In the genomic region with DNA sequence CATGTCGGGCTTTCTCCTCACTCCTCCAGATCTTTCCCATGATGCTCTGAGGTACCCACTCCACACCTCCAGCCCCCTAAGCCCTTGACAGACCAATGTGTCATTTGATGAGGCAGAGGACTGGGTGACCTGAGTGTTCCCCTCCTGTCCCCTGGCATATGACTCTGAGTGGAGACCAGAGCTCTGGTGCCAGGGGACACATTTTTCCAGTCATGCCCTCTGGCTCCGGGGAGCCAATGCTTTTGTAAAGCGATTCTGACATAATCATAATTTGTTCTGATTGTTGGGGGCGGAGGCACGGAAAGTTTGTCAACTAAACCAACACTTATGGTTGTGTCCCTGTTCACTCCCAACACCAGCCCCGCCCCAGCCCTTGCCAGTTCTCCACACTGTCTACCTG, we compare ENCODE assay signal across 25 mouse cellular contexts. TPM values are rescaled to one million over a fixed set of nuclear protein-coding genes. Genes with fewer than 3 reads are reported as not detected.
"Had no signal": no experiment of that assay in that cellular context is flagged by ENCODE, and none has a peak within 500 bp of the region (broad histone marks: within the 10 kb centered on the region; RNA-seq: fewer than 3 reads in every experiment).

No protein-coding gene starts in this region.

- H3K36me3 ChIP-seq: limb, embryonic 13.5 days; midbrain, embryonic 10.5 days; midbrain, embryonic 15.5 days had no signal

- ATAC-seq: midbrain, embryonic 15.5 days had no signal

- H3K9ac ChIP-seq: limb, embryonic 13.5 days; liver, embryonic 14.5 days; midbrain, embryonic 15.5 days had no signal

- DNase-seq: kidney, postnatal 10 days; kidney, postnatal 4 days; left cerebral cortex, postnatal 4 days; lung, adult 18-20 months; lung, postnatal 4 days; right cerebral cortex, adult 18-20 months; right cerebral cortex, postnatal 25 days; spleen, adult 18-20 months; thymus, adult 18-20 months; thymus, postnatal 14 days had no signal

- H3K4me2 ChIP-seq: limb, embryonic 13.5 days; midbrain, embryonic 15.5 days had no signal

- H3K27ac ChIP-seq: layer of hippocampus, adult 2 months; limb, embryonic 13.5 days; liver, embryonic 14.5 days; midbrain, embryonic 10.5 days; midbrain, embryonic 15.5 days had no signal

- H3K4me3 ChIP-seq: layer of hippocampus, adult 2 months; limb, embryonic 13.5 days; midbrain, embryonic 10.5 days; midbrain, embryonic 15.5 days had no signal

- H3K9me3 ChIP-seq: limb, embryonic 13.5 days; midbrain, embryonic 10.5 days; midbrain, embryonic 15.5 days had no signal

RNA-seq across cellular contexts. Expression of a gene that starts 4.6 kb away (rescaled TPM):
- polyA plus RNA-seq: limb, embryonic 13.5 days; liver, adult 2 months; stomach, embryonic 14.5 days had no signal

RNA-seq across cellular contexts. Expression of a gene that starts 10.0 kb away (rescaled TPM):
- total RNA-seq: liver, adult 2 months; megakaryocyte, adult 5-6 weeks had no signal
- polyA plus RNA-seq: kidney, embryonic 14.5 days; liver, adult 2 months; liver, embryonic 14.5 days; lung, embryonic 16.5 days; midbrain, embryonic 15.5 days; stomach, embryonic 14.5 days; urinary bladder, adult 2 months had no signal

RNA-seq across cellular contexts. Expression of a gene that starts 34.4 kb away (rescaled TPM):
- total RNA-seq: megakaryocyte, adult 5-6 weeks had no signal
- polyA plus RNA-seq: limb, embryonic 13.5 days; midbrain, embryonic 10.5 days; midbrain, embryonic 15.5 days; neural tube, embryonic 14.5 days; stomach, embryonic 14.5 days had no signal

RNA-seq across cellular contexts. Expression of a gene that starts 39.3 kb away (rescaled TPM):
- total RNA-seq: layer of hippocampus, adult 2 months; layer of hippocampus, postnatal 14 days; left cerebral cortex, adult 18-20 months; left cerebral cortex, postnatal 10 days; left cerebral cortex, postnatal 4 days; liver, adult 2 months; megakaryocyte, adult 5-6 weeks had no signal
- polyA plus RNA-seq: kidney, embryonic 14.5 days; limb, embryonic 13.5 days; liver, adult 2 months; liver, embryonic 14.5 days; lung, embryonic 16.5 days; midbrain, embryonic 10.5 days; midbrain, embryonic 15.5 days; neural tube, embryonic 14.5 days; stomach, embryonic 14.5 days; urinary bladder, adult 2 months had no signal
